Mouse (Mus musculus) C2C12 (cell line): Measurements from ENCODE around the gene Brca1.

Experiments
- CEBPB ChIP-seq: IDR thresholded peaks from one replicate; pipeline ENCODE4 v1.6.1; 2011; ENCODE audit warnings: low read depth, mild to moderate bottlenecking, control low read depth, moderate library complexity
- CTCF ChIP-seq: IDR thresholded peaks from one replicate; pipeline ENCODE4 v1.5.1; 2011; ENCODE audit not compliant: control insufficient read depth, insufficient read depth, insufficient read length
- FOSL1 ChIP-seq: IDR thresholded peaks from one replicate; pipeline ENCODE4 v1.8.0; 2011; ENCODE audit warnings: mild to moderate bottlenecking, low read length; ENCODE audit not compliant: poor library complexity, insufficient read depth, severe bottlenecking
- MAX ChIP-seq: IDR thresholded peaks from one replicate; pipeline ENCODE4 v1.6.1; 2011; ENCODE audit warnings: mild to moderate bottlenecking, control low read depth
- MYOD1 ChIP-seq: IDR thresholded peaks from one replicate; pipeline ENCODE4 v1.6.1; 2011; ENCODE audit warnings: low read depth; ENCODE audit not compliant: control insufficient read depth, insufficient read length
- MYOG ChIP-seq: IDR thresholded peaks from one replicate; pipeline ENCODE4 v1.6.1; 2011; ENCODE audit not compliant: control insufficient read depth, insufficient read length; ENCODE audit errors: extremely low read depth
- USF1 ChIP-seq: IDR thresholded peaks from one replicate; pipeline ENCODE4 v1.6.1; 2011; ENCODE audit warnings: low read depth, mild to moderate bottlenecking, control low read depth, moderate library complexity

- TF ChIP-seq CTCF: no peak
- no peak for TF ChIP-seq USF1
- TF ChIP-seq MAX: no peak
- TF ChIP-seq MYOD1: no peak
- TF ChIP-seq MYOG: no peak
- no peak for TF ChIP-seq CEBPB
- TF ChIP-seq FOSL1: no peak
Observed at GRCm38 (mm10) chr11:101484245-101484644, 67.5 kb downstream of the Brca1 start.
